Mouse (Mus musculus) ES-E14 (cell line): Measurements from ENCODE around the gene Trappc3.

Experiments used
- CHD2 ChIP-seq: IDR thresholded peaks from 2 replicates; pipeline ENCODE4 v1.6.1; 2014; ENCODE audit warnings: mild to moderate bottlenecking, low read depth, low read length, inconsistent platforms
- HCFC1 ChIP-seq: IDR thresholded peaks from 2 replicates; pipeline ENCODE4 v1.6.1; 2012; ENCODE audit warnings: low read length, inconsistent platforms, borderline replicate concordance; ENCODE audit not compliant: insufficient read depth
- MAFK ChIP-seq: IDR thresholded peaks from 2 replicates; pipeline ENCODE4 v1.6.1; 2014; ENCODE audit warnings: mild to moderate bottlenecking, low read depth, low read length, inconsistent platforms; ENCODE audit not compliant: insufficient read depth
- ZC3H11A ChIP-seq: IDR thresholded peaks from 2 replicates; pipeline ENCODE4 v1.6.1; 2012; ENCODE audit warnings: low read depth, mild to moderate bottlenecking, inconsistent platforms, low read length, borderline replicate concordance
- ZNF384 ChIP-seq: IDR thresholded peaks from 2 replicates; pipeline ENCODE4 v1.6.1; 2012; ENCODE audit warnings: low read depth, low read length, inconsistent platforms

DNA sequence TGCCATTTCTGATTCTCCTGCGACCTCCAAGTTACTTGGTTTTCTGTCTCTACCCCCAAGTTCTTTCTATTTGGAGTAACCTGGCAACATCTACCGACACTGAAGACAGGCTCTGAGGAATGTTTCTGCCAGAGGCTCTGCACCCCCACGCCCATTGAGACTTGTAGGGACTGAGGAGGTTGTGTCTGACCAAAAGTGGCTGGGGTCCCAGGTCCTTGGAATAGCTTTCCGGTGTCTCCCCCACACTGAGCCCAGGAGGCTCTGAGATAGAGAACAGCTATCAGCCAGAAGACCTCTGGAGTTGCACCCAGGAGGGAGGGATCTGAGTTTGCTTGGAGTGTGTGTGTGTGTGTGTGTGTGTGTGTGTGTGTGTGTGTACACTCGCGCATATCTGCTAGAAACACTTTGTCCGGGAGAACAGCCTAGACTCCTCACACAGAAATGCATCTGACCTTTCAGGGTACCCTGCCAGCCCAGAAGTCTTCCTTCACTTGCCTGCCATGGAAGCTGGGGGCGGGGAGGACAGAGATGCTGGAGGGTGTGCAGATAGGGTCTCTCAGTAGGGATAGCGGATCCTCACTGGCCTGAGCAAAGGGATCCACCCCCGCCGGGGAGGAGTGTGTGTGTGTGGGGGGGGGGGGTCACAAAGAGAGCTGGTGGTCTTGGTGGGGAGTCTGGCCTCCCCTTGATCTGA lies 25.3 kb downstream of the Trappc3 start:
- TF ChIP-seq MAFK (no peak), ZC3H11A (no peak), HCFC1 (no peak), ZNF384 (no peak), CHD2 (no peak)
